Mouse (Mus musculus) frontal cortex, postnatal 25 days (tissue): Measurements from ENCODE around the gene Cnr1.
A peak's percentile ranks its signal among the peaks of the same experiment; 100 is the strongest.

Experiments used
- DNase-seq, 2 experiments: peaks; one replicate each; pipeline ENCODE4 v3.0.0; 2022; ENCODE audit warnings: low spot score in 2 of 2

Cnr1 gene

DNA sequence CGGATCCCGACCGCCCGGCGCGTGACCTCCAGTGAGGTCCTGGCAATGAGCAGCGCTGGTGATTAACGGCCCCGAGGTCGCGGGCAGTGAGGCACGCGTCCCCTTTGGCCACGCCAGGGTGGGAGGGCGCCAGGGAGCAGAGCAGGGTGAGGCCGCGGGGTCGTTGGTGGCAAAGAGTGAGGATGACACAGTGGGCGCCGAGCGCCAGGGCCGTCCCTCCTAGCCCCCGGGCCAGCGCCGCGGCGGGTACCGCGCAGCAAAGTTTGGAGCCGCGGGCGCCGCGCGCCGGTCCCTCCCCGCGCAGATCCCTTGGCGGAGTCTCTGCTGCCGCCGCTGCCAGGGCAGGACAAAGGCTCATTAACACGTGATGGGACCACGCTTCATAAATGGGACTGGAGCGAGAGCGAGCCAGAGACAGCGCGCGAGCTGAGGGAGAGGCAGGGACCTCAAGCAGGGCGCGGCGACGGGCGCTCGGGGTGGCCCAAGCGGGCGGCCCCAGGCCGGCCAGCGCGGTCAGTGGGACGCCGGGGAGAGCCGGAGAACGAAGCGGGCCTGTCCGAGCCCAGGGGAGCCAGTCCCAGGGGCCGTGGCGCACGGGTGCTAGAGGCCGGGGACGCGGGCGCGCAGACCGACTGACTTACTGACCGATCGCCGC, at the start of gene Cnr1:
TSS of gene Cnr1 (plus strand) at position 360 of the 655 bp plus-strand sequence.
- DNase-seq, result peak; percentile 44 to 59

DNA sequence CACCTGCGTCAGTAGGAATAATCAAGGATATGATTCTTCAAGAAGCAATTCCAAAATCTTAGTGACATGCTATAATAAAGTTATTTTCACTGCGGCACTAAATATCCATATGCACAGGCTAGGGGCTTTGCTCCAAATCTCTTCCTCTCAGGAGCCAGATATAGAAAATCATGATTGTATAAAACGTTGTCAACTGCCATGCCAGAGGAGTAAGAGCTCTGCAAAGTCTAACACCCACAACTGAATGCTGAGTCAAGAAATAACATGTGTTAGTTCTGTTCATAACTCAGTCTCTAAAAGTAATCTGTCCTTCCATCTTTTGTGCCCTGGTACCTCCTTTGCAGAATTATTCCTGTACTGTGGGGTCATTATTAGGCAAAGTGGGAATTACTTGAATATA, 44.4 kb upstream of the Cnr1 start:
- DNase-seq, result no peak

DNA sequence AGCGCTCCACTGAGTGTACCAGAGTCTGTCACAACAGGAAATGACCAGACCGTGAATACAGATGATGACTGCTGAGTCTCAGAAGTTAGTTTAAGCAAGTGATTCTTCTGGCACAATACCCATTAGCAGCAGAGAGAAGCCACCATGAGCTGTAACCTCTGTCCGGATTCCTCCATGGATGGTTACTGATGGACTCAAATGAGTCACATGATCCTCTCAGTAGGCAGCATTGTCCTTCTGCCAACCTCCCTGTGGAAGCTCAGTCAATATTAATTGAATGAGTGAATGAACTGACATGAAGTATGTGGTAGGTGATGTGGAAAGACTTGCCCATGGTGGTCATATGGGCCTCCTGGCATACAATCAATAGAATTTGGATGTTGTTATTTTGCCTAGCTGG, 38.4 kb upstream of the Cnr1 start:
- no peak for DNase-seq

DNA sequence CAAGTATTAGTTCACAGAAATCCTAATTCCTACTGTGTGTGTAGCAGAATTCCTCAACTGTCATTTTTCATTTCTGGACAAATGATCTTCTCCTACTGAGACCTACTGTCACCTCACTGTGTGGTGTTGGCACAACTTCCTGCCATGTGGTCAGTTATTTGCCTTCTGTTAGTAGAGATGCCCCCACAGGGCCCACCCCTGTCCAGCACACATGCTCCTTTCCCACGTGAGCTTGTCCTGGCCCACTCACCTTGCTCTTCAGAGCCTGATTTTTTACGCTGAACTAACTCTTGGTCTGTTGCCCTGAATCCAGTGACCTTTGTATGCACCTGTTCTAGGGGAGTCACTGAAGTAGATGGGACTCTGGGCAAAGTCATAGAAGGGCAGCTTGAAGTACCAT, 34.4 kb upstream of the Cnr1 start:
- DNase-seq, result no peak

- no peak for DNase-seq
These were observed 32.1 kb upstream of the Cnr1 start for GRCm38 (mm10) chr4:33892178-33892869.

DNA sequence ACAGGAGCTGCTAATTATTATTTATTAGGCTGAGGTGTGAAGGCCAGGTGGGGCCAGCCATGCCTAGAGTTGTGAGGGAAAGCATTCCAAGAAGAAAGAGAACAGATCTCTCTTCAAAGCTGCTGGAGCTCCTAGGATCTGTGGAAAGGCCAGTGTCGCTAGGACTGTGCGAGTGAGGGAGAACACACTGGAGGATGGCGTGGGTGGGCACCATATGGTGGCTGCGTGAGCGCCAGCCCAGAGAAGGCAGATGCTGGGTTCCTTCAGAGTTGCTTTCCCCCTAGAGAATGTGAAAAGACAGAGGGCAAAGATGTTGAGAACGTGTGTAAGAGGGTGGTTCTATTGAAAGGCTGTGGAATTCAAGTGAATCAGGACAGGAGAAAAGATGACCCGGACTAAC, 30.6 kb upstream of the Cnr1 start:
- DNase-seq, result peak; percentile 36 to 67

GRCm38 (mm10) chr4:33895046-33895445, 29.3 kb upstream of the Cnr1 start:
- DNase-seq, result no peak

- DNase-seq, result no peak
These were observed 28.9 kb upstream of the Cnr1 start for GRCm38 (mm10) chr4:33895491-33895890.

GRCm38 (mm10) chr4:33901659-33902058, 22.7 kb upstream of the Cnr1 start:
- DNase-seq, result no peak

DNA sequence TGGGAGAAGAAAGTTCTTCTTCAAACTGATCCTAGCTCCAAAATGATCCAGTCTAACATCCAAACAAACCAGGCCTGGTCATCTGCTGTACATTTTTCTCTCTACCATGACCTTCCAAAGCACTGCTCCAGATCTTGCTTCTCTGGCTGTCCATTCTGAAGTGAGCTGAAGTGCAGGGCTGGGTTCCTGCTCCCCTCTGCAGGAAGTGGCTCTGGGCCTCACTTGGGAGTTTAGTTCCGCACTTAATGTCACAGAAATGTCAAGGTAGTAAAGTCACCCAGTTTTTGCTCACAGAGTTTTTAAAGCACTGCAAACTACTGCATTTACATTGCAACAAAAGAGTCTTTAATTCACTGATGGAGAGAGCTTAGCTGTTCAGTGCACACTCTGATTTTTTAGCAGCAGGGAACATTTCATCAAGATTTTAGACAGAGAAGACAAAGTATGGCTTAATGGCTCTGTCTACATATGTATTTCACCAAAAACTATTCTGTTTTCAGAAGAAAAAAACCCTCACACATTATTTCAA, 20.5 kb upstream of the Cnr1 start:
- no peak for DNase-seq

DNA sequence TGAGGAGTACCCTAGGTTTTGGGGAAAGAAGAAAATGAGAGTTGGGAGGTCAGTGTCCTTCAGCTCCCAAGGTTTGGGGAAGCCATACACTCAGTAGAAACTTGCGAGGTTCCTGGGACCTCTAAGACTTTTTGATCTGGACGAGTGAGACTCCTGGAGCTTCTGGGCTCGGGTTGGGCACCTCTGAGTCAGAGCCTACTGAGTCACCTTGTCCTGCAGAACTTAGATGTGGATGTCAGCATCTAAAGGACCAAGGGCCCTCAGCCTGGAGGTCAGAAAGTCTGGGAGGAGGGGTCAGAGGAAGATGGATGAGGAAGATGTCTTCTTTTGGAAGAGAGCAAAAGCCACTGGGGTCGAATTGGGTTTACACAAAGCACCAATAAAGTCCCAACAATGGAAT, 19.6 kb upstream of the Cnr1 start:
- no peak for DNase-seq

- DNase-seq, result no peak
These were observed 15.6 kb upstream of the Cnr1 start for GRCm38 (mm10) chr4:33908786-33909185.

- no peak for DNase-seq
These were observed 8.7 kb upstream of the Cnr1 start for GRCm38 (mm10) chr4:33915730-33916129.

GRCm38 (mm10) chr4:33920807-33921206, 3.6 kb upstream of the Cnr1 start:
- DNase-seq, result no peak

DNA sequence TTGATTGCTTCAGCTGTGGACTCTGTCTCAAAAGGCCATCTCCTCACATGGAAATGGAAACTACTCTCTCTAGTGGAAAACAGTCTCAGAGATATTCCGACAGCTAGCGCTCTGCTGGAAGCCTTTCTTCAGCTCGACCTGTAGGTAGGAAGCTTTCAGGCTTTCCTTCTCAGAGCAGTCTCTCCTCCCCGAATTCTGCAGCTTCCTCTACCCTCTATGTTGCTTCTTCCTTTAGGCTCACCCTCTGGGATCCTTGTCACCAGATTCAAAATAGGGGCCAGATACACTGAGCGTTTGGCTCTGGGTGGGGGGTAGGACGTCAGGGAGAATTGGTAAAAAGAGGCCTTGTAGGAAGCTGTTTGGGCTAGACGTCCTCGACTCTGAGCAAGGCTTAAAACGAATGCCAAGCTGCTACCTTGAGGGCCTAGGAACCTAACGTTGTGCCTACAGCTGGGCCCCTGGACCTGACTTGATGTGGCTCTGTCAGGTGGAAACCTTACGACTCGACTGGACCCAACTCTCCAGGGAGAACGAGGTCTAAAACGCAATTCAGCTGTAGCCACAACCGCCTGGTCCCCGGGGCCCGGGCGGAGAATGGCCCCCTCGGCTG, 1.1 kb upstream of the Cnr1 start:
- DNase-seq, result peak; percentile 21 to 31

- DNase-seq, result peak in 1 of 2 experiments; percentile 20
These were observed 596 bp upstream of the Cnr1 start for GRCm38 (mm10) chr4:33923761-33924233.

DNA sequence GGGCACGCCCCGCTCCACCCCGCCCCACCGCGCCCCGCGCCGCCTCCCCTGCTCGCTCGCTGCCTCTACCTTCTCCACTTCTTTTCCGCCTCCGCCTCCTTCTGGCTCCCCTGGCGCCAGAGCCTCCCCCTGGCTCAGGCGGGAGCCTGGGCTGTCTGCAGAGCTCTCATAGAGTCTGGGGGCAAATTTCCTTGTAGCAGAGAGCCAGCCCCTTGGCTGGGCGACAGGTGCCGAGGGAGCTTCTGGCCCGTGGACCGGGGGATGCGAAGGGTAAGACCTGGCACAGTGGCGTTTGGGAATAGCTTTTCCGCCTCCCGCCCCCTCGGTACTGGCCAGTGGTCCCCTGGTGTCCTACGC, 474 bp downstream of the Cnr1 start:
- DNase-seq, result no peak

GRCm38 (mm10) chr4:33925489-33925888, 1.1 kb downstream of the Cnr1 start:
- no peak for DNase-seq

- no peak for DNase-seq
These were observed 1.6 kb downstream of the Cnr1 start for GRCm38 (mm10) chr4:33926010-33926409.

DNA sequence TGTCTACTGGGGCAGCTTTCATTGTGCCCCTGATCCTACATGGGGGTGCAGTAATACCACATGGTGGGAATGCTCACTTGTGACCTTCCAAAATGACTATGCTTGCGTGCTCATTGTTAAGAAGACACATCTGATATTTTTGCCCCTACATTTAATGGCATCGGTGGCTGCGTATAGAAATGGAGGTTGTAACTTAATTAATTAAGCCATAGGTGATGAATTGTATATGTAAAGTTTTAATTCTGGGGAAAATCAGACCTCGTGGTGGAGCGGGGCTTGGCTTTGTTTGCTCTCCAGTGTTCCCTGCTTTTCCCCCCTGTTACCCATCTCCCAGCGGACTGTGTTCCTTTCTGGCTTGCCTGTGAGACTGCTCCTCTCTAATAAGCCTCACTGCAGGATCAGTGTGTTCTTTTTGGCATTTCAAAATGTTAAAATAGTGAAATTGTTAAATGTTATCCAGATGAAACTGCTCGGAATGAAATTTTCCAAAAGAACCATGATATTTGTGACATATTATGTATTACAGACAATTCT, 2.4 kb downstream of the Cnr1 start:
- DNase-seq, result no peak

- DNase-seq, result no peak
These were observed 3.3 kb downstream of the Cnr1 start for GRCm38 (mm10) chr4:33927644-33928043.

DNA sequence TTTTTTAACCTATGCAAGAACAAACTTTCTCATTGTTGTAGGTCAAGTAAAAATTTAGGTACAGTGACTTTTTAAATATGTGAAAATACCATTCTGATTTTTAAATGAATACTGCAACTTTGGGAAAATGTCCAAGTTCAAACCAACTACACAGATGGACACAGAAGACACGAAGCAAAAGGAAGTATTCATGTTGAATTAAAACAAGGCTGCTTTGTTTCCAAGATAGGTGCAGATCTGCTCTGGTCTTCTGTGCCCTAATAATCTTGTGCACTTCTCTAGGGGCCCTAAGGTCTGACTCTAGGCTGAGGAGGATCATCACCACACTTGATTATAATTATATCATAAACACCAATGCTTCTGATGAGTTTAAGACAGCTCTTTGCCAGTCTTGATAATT, 4.1 kb downstream of the Cnr1 start:
- no peak for DNase-seq

GRCm38 (mm10) chr4:33931347-33931746, 7.0 kb downstream of the Cnr1 start:
- no peak for DNase-seq
